Mouse (Mus musculus) embryo, embryonic 9.5 days (tissue): ENCODE measurements around the gene Gm42420.

Source experiments
- DNase-seq: peaks from one replicate; pipeline ENCODE4 v3.0.0-alpha.2; 2017; ENCODE audit errors: extremely low spot score

Gm42420 gene

GRCm38 (mm10) chr6:39573791-39574554 lies 11.6 kb upstream of the Gm42420 start, which contains the start of gene Adck2:
Adck2 (plus strand) TSS chr6:39573873.
- peak; percentile 87 for DNase-seq

- DNase-seq: no peak
These were observed 11.0 kb upstream of the Gm42420 start for GRCm38 (mm10) chr6:39574555-39574869.

- no peak for DNase-seq
These were observed 10.6 kb upstream of the Gm42420 start for GRCm38 (mm10) chr6:39574951-39575350.

GRCm38 (mm10) chr6:39579552-39579951 lies 6.0 kb upstream of the Gm42420 start:
- no peak for DNase-seq

DNA sequence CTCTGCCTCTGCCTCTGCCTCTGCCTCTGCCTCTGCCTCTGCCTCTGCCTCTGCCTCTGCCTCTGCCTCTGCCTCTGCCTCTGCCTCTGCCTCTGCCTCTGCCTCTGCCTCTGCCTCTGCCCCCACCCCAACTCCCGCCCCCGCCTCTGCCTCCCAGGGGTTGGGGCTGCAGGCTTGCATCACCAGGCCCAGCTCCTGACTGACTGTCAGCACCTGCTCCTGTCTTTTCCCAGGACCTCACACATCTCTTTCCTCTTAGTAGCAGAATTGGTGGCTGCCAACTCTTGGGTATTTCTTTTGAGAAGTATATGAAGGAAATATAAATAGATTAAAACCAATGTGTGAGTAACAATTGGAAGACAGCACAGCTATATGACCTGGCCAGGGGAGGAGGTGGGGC lies 5.0 kb upstream of the Gm42420 start:
- DNase-seq: no peak

GRCm38 (mm10) chr6:39581087-39581784 lies 4.3 kb upstream of the Gm42420 start:
- no peak for DNase-seq

GRCm38 (mm10) chr6:39591481-39591880 lies 5.9 kb downstream of the Gm42420 start:
- no peak for DNase-seq

DNA sequence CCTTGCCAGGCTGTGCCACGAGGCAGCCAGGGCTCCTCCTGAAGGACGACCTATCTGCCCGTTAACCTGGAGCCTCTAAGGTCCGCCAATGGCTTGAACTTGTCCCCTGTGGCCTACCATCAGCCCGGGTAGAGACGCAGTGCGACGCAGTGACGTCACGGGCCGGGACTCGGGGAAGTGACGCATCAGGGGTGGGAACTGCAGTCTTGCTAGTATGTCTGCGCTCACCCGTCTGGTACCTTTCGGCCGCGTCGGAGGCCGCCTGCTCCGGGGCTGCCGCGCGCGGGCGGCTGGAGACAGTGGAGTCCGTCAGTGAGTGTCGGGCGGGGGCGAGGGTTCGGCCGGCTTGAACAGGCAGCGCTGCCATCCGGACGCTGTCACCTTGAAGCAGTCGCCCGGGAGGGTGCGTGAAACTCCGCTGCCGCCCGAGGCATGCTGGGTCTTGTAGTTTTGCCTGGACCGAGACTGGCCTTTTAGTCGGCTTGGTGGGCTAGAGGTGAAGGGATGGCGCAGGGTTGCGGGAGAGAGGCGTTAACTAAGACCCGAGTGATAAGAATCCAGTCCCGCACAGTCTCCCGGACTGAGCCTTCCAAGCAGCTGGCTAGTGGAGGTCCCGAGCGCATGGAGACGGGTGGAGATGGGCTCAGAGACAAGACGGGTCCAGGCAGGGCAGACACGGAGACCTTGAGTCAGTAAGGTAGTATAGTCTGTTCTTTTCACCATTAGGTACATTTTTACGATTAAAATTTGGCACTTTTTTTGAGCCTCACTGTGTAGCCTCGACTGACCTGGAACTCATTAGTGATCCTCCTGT lies 7.1 kb downstream of the Gm42420 start, which contains the start of gene Ndufb2:
TSS of gene Ndufb2 (plus strand) at position 174 of the 814 bp plus-strand sequence.
- peak; percentile 98 for DNase-seq

DNA sequence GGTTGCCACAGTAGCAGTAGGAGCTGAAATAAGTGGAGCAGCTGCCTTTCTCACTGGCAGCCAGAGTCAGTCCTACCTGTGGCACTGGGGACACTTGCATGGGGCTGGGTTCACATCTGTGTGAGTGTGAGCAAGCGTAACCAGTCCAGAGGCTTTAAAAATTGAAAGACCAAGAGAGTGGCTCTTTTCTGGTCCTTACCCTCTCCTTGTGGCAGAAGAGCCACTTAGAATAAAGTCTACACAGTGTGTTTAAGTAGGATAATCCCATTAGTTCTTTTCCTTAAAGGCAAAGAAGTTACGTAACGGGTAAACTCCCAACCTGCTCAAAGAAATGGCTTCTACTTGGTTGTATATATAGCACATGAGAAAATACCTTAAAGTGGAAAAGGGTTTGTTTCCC lies 15.3 kb downstream of the Gm42420 start:
- no peak for DNase-seq

GRCm38 (mm10) chr6:39601828-39602227 lies 16.3 kb downstream of the Gm42420 start:
- no peak for DNase-seq

DNA sequence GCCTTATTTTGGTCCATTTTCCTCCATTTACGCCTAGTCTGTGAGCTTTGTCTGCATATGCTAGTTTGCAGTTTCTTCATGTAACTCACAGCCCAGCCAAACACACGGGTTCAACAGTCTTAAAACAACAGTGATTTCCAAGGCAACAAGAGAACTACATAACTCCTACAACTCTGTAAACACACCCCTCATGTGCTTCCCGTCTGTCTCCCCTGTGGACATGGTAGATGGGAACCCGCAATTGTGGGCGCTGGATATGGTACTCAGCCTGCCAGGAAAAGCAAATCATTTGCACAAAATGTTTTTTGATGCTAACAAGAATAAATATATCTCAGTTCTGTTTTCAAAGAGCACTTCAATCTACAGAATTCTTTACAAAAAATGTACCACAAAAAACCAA lies 19.0 kb downstream of the Gm42420 start:
- DNase-seq: no peak

GRCm38 (mm10) chr6:39606056-39606455 lies 20.5 kb downstream of the Gm42420 start:
- DNase-seq: no peak

DNA sequence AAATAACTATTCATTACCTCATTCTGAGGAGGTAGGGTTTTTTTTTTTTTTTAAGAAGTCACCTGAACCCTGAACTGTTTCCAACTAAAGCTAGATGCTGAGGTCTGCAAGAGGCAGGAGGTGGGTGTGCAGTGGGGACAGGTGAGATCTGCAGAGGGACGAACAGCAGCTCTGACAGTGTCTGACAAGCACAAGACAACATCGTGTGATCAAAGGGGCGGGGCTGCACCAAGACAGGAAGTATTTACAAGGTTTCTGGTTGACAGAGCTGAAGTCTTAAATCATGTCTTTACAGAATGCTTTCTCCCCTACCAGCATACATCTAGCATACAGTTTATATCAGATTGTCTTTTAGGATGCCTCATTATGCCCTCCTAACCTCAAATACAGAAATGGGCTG lies 21.3 kb downstream of the Gm42420 start:
- DNase-seq: no peak

DNA sequence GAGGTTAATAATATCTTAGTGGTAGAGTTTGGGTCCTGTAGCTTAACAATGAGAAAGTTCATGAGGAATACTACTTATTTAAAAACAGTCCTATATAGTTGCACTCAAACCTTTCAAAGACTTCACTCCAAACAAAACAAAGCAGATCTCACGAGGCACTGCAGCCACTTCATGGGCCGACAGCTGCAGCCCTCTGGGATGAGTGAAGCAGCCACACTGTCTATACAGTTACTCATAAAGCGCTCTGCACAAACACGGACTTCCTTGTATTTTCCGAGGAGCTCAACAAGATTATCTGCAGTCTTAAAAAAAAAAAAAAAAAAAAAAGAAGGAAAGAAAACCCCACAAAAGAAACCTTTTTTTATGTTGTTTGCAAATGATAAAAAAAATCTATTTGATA lies 21.8 kb downstream of the Gm42420 start:
- DNase-seq: no peak

GRCm38 (mm10) chr6:39610207-39610606 lies 24.7 kb downstream of the Gm42420 start:
- no peak for DNase-seq

DNA sequence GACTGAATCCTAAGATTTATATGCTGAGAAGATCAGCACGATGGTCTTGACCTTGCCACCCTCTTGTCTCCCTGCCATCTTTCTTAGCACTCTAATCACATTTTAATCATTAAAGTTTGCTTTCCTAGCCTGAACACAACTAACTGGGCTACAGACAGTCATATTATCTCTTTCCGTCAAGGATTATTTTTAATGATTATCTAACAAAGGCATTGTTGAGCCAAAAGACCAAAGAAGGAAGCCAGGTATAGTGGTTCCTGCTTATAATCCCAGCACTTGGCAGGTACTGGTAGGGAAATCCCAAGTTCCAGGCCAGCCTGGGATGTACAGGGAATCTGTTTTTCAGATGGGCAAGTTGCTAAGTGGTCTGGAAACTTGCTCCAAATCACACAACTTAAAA lies 25.7 kb downstream of the Gm42420 start:
- DNase-seq: no peak
